Mouse (Mus musculus): Measurements from ENCODE around the gene Zfp606. TPM values are rescaled to one million over a fixed set of nuclear protein-coding genes. Genes with fewer than 3 reads are reported as not detected.

Gene Zfp606
- polyA plus RNA-seq, 1 experiment from 2014 or later = 45.8 TPM

Other genes with a start within 250 kb of the Zfp606 start
- gene Vmn1r81, start 210.0 kb upstream of the Zfp606 start, polyA plus RNA-seq (2014; fragmentation: Nextera tagmentation; extraction: Ambion mirVana) = not detected in 2 replicates
- gene Vmn1r82, start 177.9 kb upstream of the Zfp606 start, polyA plus RNA-seq (2014; fragmentation: Nextera tagmentation; extraction: Ambion mirVana) = not detected in 2 replicates
- not detected in 2 replicates for gene Vmn1r83, start 148.8 kb upstream of the Zfp606 start, polyA plus RNA-seq (2014; fragmentation: Nextera tagmentation; extraction: Ambion mirVana)
- not detected in 2 replicates for gene Vmn1r84, start 109.0 kb upstream of the Zfp606 start, polyA plus RNA-seq (2014; fragmentation: Nextera tagmentation; extraction: Ambion mirVana)
- gene Zfp551, start 55.5 kb upstream of the Zfp606 start, polyA plus RNA-seq (2014; fragmentation: Nextera tagmentation; extraction: Ambion mirVana) = 4.1 and 4.2 TPM in 2 replicates
- gene 2900092C05Rik, start 34.2 kb downstream of the Zfp606 start, polyA plus RNA-seq (2014; fragmentation: Nextera tagmentation; extraction: Ambion mirVana) = not detected in 2 replicates
- gene Vmn2r53, start 130.5 kb downstream of the Zfp606 start, polyA plus RNA-seq (2014; fragmentation: Nextera tagmentation; extraction: Ambion mirVana) = not detected in 2 replicates
- not detected in 2 replicates for gene Vmn2r54, start 162.0 kb downstream of the Zfp606 start, polyA plus RNA-seq (2014; fragmentation: Nextera tagmentation; extraction: Ambion mirVana)
- gene Vmn2r55, start 206.7 kb downstream of the Zfp606 start, polyA plus RNA-seq (2014; fragmentation: Nextera tagmentation; extraction: Ambion mirVana) = not detected in 2 replicates

All from embryonic facial prominence, embryonic 11.5 days (tissue).